Mouse (Mus musculus): ENCODE data around the gene Anks1. TPM values are rescaled to one million over a fixed set of nuclear protein-coding genes. Genes with fewer than 3 reads are reported as not detected.

Gene Anks1
- 28.7 and 40.5 TPM in 2 replicates for total RNA-seq (2017)

GRCm38 (mm10) chr17:27908888-27909621 lies at the start of gene Anks1:
TSS of gene Anks1 (plus strand) at chr17:27909306.
- peak; percentile 36 for ATAC-seq (replicated peaks; ENCODE audit: low read depth, poor library complexity, severe bottlenecking)

GRCm38 (mm10) chr17:27865461-27865860 lies 43.6 kb upstream of the Anks1 start:
- no peak for ATAC-seq (replicated peaks; ENCODE audit: low read depth, poor library complexity, severe bottlenecking)

GRCm38 (mm10) chr17:27866737-27867136 lies 42.4 kb upstream of the Anks1 start:
- no peak for ATAC-seq (replicated peaks; ENCODE audit: low read depth, poor library complexity, severe bottlenecking)

GRCm38 (mm10) chr17:27871851-27872250 lies 37.3 kb upstream of the Anks1 start:
- no peak for ATAC-seq (replicated peaks; ENCODE audit: low read depth, poor library complexity, severe bottlenecking)

- ATAC-seq (replicated peaks; ENCODE audit: low read depth, poor library complexity, severe bottlenecking) = no peak
These were observed 35.5 kb upstream of the Anks1 start for GRCm38 (mm10) chr17:27873583-27873982.

GRCm38 (mm10) chr17:27874510-27874909 lies 34.6 kb upstream of the Anks1 start:
- peak; percentile 52; the same call in 1 of the 2 replicates for ATAC-seq (replicated peaks; ENCODE audit: low read depth, poor library complexity, severe bottlenecking)

GRCm38 (mm10) chr17:27881518-27881917 lies 27.6 kb upstream of the Anks1 start:
- ATAC-seq (replicated peaks; ENCODE audit: low read depth, poor library complexity, severe bottlenecking) = peak; percentile 18; the same call in 1 of the 2 replicates

- ATAC-seq (replicated peaks; ENCODE audit: low read depth, poor library complexity, severe bottlenecking) = no peak
These were observed 26.0 kb upstream of the Anks1 start for GRCm38 (mm10) chr17:27883129-27883528.

GRCm38 (mm10) chr17:27883994-27884393 lies 25.1 kb upstream of the Anks1 start:
- ATAC-seq (replicated peaks; ENCODE audit: low read depth, poor library complexity, severe bottlenecking) = no peak

- no peak for ATAC-seq (replicated peaks; ENCODE audit: low read depth, poor library complexity, severe bottlenecking)
These were observed 22.5 kb upstream of the Anks1 start for GRCm38 (mm10) chr17:27886499-27887210.

- peak; percentile 72 for ATAC-seq (replicated peaks; ENCODE audit: low read depth, poor library complexity, severe bottlenecking)
These were observed 1.4 kb upstream of the Anks1 start for GRCm38 (mm10) chr17:27907512-27908205.

- ATAC-seq (replicated peaks; ENCODE audit: low read depth, poor library complexity, severe bottlenecking) = peak; percentile 33; the same call in 1 of the 2 replicates
These were observed 759 bp upstream of the Anks1 start for GRCm38 (mm10) chr17:27908206-27908887.

- peak; percentile 15; the same call in 1 of the 2 replicates for ATAC-seq (replicated peaks; ENCODE audit: low read depth, poor library complexity, severe bottlenecking)
These were observed 755 bp downstream of the Anks1 start, which contains the start of gene Taf11 for GRCm38 (mm10) chr17:27909622-27910500. TSS of gene Taf11 (minus strand) at chr17:27909844.

- no peak for ATAC-seq (replicated peaks; ENCODE audit: low read depth, poor library complexity, severe bottlenecking)
These were observed 2.3 kb downstream of the Anks1 start for GRCm38 (mm10) chr17:27911371-27911770.

GRCm38 (mm10) chr17:27914742-27915141 lies 5.6 kb downstream of the Anks1 start:
- no peak for ATAC-seq (replicated peaks; ENCODE audit: low read depth, poor library complexity, severe bottlenecking)

- no peak for ATAC-seq (replicated peaks; ENCODE audit: low read depth, poor library complexity, severe bottlenecking)
These were observed 7.3 kb downstream of the Anks1 start for GRCm38 (mm10) chr17:27916366-27916765.

GRCm38 (mm10) chr17:27920676-27921075 lies 11.6 kb downstream of the Anks1 start:
- no peak for ATAC-seq (replicated peaks; ENCODE audit: low read depth, poor library complexity, severe bottlenecking)

GRCm38 (mm10) chr17:27922174-27922712 lies 13.1 kb downstream of the Anks1 start:
- ATAC-seq (replicated peaks; ENCODE audit: low read depth, poor library complexity, severe bottlenecking) = no peak

- no peak for ATAC-seq (replicated peaks; ENCODE audit: low read depth, poor library complexity, severe bottlenecking)
These were observed 15.9 kb downstream of the Anks1 start for GRCm38 (mm10) chr17:27925054-27925453.

All from common myeloid progenitor, adult 5-6 weeks (primary cell).